Mouse (Mus musculus) kidney, adult 18-20 months (tissue): ENCODE results near the gene Ccdc92b.
A peak's percentile ranks its signal among the peaks of the same experiment; 100 is the strongest.
"Not testable (repeated sequence)": the region's sequence is repeated elsewhere in the genome, so short reads cannot be mapped to it uniquely, and the experiment has no call there.

Source experiments
- DNase-seq: peaks from one replicate; pipeline ENCODE4 v3.0.0; 2021

The Ccdc92b gene

DNA sequence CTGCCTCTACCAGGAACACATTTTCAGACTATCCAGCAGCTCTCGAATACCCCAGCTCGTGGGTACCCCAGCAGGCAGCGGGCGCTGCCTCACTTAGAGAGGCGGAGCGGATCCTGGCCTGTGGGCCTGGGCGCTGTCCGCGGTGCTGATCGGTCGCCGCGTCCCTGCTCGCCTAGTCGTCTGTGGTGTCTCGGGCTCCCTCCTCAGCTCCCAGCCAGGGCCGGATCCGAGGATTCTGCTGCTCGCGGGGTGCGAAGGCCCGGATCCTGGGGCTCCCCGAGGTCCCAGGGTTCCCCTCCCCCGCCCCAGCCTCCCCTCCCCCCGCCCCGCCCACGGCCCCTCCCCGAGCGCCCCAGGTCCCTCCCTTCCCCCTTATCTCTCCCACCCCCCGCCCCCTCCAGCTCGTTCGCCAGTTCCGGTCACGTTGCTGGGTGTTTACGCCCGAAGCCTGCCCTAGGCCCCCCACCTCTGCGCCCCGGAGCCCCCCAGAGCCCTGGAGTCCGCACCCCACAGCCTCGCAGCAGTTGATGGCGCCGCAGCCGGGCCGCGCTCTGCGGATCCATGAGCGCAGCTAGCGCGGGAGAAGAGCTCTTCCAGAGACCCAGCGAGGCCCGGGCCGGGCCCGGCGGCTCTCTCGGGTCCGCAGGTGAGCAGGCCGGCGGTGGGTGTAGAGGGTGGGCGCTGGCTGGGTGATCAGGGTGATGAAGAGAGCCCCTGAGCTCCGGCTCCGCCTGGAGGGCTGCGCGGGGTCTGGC lies at the start of gene Ccdc92b:
Gene Ccdc92b, plus strand, starts transcription at position 405 of the 755 bp plus-strand sequence.
- peak; percentile 79 for DNase-seq

DNA sequence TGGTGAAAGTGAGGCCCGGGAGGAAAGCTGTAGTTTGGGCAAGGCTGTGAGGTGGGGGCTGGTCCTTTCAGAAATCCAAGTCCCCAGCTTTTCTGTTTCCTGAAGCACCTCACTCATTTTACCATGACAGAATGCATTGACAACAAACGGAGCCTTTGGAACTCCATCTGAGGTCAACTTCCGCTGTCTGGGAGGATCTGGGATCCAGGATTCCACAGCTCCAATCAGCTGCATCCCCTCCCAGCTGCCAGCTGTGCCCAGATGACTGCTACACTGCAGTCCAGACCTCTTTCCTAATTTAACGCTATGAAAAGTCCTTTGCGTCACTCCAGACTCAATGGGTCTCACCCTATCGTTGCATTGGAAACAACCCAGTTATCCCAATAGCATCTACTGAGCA lies 49.7 kb upstream of the Ccdc92b start:
- no peak for DNase-seq

DNA sequence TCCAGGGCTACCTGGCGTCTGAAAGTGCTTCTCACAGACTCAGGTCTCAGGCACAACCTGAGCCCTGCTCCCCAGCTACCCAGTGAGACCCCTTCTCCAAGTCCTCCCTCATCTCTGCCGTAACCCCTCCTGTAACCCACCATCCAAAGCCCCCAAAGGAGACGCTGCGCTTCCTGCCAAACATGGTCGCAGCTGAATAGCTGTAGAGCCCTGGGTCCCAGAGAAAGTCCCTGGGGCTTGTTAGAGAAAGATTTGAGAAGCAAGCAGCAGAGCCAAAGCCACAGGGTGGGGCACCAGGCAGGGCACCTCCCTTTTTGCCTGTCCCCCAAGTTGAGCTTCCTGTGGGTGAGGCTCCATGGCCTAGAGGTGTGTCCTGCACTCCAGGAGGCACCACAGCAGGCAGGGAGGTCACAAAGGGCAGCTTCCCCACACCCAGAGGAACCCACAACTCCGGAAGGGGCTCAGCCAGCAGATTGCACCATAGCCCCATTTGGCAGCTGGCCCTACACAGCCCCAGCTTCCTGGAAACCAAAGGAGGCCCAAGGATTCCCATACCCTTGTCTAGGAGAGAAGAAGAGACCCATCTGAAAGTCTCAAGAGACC lies 46.8 kb upstream of the Ccdc92b start:
- DNase-seq, result no peak

DNA sequence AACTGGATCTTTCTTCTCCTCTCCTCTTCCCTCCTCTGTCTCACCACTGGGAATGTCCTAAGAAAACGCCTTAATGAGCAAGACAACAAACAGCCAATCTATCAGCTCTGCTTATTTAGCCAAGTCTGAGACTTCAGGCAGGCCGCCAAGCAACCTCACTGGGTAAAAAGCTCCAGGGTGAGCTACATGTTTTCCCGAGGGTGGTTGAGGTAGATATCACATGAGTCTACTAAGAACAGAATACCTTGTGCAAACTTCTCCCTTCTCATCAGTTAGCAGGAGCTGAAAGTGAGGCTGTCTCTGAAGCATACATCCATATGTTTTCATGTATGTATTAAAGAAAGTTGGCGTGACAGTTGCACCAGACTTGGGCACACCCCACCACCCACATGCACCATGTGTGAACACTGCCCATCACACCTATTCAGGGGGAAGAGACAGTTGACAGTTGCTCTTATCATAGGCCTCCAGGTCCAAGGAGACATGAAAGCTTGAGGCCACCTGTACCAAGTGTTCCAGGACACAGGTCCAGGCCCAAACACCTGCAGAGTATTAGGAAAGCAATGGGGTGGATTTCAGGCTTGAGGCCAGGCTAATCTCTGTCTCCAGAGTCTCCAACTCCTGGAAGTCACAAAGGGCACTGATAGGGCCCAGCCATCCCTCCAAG lies 44.5 kb upstream of the Ccdc92b start:
- no peak for DNase-seq

DNA sequence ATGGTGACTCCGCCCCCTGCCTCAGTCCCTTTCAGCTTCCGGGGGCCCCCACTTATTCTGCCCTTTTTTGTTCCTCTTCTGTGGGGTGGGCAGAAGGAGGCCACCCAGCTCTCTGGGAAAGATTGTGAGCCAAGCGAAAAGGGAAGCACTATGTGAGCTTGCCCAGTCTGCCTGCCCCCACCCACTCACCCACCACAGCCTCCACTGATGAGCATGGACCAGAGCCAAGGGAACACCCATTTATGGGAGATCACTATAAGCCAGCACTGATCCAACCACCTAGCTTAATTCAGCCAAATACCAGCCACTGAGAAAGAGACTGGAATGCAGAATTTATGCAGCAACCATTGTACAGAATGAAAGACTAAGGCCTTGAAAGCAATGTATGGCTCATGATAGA lies 43.5 kb upstream of the Ccdc92b start:
- no peak for DNase-seq

DNA sequence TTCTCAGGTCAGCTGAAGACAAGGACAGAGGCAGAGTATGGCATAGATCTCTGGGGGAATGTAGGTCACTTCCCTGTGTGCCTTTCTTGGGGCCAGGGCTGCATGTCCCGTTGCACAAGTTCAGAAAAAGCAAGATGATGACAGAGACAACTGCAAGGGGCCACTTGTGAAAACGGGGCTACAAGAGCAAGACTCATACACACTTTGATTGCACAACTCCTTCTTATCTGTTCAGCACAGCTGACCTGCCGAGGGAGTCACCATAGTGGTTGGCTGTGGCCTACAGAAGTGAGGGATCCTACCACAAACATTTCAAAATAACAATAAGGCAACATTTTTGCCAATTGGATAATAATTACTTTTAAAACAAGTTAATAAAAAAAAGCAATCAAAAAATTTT lies 42.3 kb upstream of the Ccdc92b start:
- DNase-seq, result no peak

DNA sequence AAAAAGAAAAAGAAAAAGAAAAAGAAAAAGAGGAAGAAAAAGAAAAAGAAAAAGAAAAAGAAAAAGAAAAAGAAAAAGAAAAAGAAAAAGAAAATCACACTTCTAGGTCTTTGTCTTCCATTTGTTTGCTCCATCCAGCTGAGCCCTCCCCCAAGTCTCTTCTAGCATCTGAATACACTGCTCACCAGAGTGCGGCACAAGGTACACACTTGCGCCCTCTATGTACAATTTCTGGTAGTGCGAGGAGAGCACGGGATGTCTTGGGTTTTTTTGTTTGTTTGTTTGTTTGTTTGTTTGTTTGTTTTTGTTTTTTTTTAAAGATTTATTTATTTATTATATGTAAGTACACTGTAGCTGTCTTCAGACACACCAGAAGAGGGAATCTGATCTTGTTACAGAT lies 38.1 kb upstream of the Ccdc92b start:
- not testable (repeated sequence) for DNase-seq

DNA sequence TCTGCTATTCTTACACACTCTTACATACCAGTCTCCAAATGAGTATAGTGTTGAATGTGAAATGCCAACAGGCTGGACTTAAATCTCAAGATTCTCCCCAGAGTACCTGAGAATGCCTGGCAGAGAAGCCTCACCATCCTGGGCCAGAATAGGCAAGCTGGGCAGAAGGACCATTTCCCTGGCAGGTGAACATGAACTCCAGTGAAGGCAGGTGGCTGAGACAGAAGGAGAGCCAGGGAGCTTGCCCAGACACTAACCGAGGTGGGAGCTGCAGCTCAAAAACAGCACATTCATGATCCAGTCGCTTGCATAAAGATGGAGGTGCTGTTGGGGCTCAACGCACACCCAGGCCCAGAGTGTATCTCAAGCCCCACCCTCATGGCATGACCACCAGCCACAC lies 36.9 kb upstream of the Ccdc92b start:
- no peak for DNase-seq

DNA sequence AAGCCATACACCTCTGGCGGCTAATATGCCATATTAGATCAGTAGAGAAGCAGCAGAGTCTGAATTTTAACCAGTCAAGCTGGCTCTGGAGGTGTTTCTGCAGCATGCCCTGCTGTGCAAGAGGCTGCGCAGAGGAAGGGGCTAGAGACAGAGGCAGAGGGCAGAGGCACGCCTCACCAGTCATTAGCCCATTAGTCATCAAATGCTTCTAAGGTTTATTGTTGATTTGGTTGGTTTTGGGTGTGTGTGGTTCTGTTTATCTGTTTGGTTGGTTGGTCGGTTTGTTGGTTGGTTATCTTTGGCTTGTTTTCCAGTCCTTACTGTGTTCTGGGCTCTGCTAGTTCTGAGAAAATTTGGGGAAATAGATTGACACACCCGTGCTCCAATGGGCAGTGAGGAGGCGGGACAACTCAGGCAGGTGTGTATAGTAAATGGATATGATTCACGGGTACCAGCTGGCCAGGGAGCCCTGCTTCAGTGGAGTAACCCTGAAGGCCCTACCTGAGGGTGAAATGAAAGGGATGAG lies 35.5 kb upstream of the Ccdc92b start:
- no peak for DNase-seq

DNA sequence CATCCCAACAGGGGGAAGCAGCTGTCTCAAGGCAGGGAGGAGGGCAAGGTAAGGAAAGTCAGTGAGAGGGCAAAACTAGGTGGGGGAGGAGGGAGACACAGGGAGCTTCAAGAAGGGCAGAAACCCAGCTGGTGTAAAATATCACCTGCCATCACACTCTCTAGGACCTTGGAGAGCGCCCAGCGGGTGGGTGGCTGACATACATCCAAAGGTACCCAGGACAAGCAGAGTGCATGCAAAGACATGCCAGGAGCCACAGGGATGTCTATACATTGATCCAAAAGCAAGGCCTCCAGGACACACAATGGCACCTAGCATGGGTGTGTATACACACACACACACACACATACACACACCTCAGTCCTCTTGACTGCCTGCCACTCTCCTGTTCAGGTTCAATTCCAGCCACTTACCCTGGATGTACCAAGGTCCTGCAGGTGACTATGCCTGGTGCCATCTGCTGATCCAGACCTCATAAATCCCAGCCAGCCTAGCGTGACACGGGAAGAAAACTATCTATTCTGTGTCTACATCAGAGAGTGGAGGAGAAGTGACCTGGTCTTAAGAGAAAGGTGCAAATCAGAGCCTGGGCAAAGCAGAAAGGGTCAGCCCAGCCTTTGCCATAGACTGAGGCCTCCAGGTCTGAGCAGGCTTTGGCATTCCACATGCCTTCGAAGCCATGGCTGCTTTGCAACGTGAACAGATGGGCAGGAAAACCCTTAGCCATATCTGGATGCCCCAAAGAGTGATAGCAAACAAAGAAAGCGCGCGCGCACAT lies 34.3 kb upstream of the Ccdc92b start:
- DNase-seq, result no peak

DNA sequence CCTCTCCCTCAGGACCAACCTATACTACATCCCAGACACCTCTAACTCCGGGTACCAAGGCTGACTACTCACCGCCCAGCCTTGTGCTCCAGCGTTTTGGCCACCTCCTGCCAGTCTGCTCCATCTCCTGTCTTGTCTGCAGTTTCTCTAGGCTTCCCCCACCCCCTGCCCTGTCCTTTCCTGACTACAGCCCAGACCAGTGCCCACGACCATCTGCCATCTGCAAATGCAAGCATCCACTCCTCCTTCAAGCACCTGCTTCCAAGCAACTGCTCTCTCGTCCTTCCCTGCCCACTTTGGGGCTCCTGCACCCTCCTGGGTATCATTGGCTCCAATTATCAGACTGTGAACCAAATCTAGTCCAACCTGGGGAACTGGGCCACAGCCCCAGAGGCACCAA lies 33.0 kb upstream of the Ccdc92b start:
- DNase-seq, result no peak

DNA sequence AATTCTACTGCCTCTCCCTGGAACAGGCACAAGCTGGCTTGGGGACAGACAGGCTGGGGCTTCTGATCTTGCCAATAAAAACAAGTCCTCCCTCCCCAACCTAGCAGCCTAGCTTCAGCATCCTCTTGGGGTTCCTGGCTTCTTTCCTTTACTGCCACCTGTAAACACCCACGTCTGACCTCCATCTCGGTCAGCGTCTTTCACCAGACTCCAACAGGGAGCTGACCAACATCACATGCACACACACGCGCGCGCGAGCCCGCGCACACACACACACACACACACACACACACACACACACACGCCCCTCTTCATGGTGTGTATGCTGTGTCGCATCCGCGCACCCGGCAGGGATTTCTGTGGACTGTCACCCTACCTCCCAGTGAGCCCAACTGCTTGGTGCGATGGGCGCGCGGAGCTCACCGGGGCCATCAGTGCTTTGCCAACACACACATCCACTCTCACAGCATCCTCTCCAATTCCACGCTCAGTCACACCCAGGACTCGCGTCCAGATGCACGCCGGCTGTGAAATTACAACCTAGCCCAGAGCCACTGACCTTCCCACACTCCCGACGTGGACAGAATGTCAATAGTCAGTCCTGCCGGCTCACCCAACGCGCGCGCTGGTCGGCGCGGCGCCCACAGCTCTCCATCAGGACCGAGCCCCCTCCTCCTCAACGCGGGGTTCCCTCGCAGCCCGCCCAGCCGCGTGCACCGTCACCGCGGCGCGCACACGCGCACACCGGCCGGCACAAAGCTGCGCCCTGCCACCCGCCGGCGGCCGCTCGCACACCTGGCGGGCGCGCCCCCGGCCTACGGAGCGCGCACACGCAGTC lies 29.8 kb upstream of the Ccdc92b start:
- DNase-seq, result no peak

DNA sequence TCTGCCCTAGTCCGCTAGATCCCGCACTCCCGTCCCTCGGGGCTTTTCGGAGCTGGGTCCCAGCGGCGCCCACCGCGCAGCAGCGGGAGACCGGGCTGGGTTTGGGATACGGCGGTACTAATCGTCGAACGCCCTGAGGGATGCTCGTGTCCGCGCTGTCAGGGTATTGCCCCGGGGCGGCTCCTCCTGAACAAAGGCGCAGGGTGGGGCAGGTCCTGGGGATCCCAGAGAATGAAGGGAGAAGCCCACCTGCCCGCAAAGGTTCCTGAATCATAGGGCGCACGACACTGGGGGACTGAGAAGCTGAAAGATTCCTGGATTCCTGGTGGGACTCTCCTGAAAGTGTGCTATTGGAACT lies 29.2 kb upstream of the Ccdc92b start:
- DNase-seq, result no peak

DNA sequence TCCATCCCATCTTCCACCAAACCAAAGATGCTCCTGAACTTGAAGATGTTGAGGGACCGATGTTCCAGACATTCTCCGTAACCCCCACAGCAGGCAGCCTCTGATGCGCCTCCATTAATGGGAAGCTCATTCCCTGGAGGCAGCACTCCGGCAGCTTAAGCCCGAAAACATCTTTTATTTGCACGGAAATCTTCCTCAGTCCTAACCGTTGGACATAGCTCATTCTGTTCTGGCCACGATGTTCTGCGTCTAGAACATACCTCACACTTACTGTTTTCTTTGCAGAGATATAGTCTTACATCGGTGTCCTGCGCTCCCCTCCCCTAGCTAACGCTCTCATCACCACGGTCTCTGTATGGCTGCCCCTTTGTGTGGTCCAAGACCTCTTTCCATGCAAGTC lies 28.7 kb upstream of the Ccdc92b start:
- DNase-seq, result no peak

DNA sequence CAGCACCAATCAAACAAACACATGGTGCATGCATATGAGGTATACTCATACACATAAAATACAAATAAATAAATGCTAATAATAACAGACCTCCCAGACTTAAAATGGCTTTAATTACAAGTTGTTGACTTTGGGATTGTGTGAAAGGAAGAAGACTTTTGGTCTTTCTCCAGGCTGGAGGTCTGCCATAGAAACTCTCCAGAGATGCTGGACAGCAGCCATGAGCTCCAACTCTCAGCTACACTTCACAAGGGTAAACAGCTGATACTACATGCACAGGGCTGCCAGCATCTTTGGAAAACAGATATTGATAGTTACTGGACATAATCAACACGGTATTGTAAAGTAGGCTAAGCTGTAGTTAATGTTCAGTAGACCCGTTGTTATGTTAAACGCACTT lies 27.2 kb upstream of the Ccdc92b start:
- DNase-seq, result no peak

DNA sequence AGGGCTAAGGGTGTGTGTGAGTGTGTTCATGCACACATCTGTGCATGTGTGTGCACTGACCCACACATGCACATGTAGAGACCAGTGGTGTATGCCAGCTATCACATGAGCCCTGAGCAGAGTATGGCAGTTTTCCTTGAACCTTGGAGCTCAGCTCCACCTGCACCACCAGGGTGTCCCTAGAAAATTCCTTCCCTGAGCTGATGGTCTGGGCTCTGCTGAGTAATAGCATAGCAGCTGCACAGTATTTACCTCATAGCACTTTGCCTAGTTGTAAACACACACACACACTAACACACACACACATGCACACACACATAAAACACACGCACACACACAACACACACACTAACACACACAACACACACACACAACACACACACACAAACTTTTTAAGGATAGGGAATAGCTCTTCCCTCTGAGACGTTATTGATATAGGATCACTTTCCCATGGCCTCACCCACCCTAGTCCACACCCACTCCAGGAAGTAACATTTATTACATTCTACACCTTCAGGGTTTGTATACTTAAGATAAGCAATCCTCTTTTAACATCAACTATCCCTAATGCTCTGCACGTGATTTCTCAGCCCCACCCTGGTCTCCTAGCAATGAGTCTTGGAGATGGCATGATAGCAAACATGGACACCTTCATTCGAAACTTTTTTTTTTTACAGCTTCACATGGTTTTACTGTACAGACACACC lies 22.0 kb upstream of the Ccdc92b start:
- no peak for DNase-seq

DNA sequence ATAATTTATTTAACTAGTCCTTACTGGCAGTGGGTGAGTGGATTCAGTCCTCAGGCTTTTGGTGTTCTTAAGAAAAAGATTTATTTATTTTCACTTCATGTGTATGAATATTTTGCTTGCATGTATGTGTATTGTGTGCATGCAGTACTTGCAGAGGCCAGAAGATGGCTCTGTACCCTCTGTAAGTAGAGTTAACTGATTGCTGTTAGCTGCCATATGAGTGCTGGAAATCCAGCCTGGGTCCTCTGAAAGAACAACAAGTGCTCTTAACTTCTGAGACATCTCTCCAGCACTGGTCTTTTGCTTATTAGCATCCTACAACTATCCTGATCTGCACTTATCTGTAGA lies 21.4 kb upstream of the Ccdc92b start:
- DNase-seq, result no peak

DNA sequence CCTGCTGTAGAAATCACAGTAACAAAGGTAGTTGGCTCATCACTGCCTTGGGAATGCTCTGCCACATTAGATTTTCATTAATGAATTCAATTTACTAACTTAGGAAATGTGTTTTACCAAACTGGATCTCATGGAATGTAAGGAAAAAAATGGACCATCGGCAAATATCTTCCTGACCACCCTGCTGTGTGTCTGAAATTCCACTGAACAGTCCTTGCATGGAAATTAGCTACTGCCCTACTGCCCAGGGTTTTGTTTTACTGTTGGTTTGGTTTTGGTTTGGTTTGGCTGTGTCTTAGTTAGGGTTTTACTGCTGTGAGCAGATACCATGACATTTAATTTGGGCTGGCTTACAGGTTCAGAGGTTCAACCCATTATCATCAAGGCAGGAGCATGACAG lies 17.1 kb upstream of the Ccdc92b start:
- DNase-seq, result no peak

DNA sequence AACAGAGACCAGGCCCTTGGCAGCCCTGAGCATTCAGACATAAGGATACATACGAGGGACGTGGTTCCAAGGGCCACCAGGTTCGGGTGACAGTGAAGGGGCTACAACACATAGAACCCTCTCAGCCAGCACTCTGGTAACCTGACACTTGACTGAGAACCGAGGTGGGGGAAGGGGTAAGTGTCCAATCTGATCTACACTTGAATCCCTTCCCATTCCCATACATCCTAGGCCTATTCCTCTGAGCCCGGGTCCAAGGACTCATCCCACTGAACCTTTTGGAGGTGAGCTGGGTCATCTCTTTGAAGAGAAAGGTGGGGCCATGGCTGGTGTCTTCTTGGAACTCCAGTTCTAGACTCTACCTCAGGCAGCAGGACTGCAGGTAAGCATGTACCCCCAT lies 9.3 kb upstream of the Ccdc92b start:
- DNase-seq, result no peak

DNA sequence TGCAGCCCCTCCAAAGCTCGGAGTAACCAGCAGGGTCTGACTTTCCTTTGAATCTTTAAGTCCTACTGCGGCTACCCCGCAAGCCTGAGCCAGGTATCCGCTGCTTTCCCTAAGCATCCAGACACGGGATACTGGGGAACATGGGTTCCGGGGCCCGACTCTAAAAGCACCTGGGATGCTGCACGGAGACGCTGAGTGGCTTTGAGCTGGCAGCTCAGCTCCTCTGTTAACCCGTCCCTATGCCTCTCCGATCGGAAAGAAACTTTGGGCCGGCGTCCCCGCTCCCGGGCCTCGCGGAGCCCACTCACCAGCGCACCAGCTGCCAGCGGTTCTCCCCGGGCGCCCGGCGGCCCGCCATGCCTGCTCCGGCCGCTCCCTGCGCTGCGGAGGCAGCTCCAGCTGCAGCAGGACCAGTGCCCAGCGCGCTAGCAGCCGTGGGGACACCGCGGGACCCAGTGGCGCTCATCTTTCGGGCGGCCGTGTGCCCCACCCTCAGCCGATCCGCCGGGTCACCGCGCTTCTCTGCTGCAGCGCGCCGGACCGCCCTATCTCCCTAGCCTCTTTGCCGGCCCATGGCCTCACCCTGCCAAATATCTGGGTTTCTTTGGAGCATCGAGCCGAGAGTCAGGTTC lies 8.7 kb upstream of the Ccdc92b start, which contains the start of gene Rap1gap2:
Gene Rap1gap2, minus strand, starts transcription at position 371 of the 632 bp plus-strand sequence.
- peak; percentile 4 for DNase-seq

DNA sequence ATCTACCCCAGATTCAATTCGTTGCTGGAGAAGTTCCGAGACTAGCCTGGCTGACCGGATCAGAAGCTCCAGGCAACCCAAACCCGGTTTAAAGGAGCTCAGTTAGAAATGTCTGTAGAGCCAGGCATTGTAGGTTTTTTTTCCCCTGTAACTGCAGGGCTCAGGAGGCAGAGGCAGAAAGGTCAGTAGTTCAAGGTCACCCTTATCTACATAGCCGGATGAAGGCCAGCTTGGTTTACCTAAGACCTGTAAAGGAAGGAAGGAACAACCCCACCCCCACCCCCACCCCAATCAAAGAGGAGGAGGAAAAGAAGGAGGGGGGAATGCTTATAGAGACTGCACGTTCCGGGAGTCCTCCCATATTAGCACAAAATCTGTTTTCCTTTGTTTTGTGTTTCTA lies 8.0 kb upstream of the Ccdc92b start:
- no peak for DNase-seq
